Mouse (Mus musculus) kidney, adult 2 months (tissue): Measurements from ENCODE around the gene H2-DMb1. TPM values are rescaled to one million over a fixed set of nuclear protein-coding genes. Genes with fewer than 3 reads are reported as not detected.

Experiments
- DNase-seq: peaks from one replicate; pipeline ENCODE4 v3.0.0; 2021
- H3K27ac ChIP-seq: fragments of 200-500 bp; 2 replicates; pipeline ENCODE4 v1.5.1; 2012; ENCODE audit warnings: low read depth, low read length, control low read depth, inconsistent platforms; ENCODE audit not compliant: insufficient read depth
- H3K27me3 ChIP-seq: fragments of 200-500 bp; replicated peaks from 2 replicates; pipeline ENCODE4 v1.6.1; 2012; ENCODE audit warnings: mild to moderate bottlenecking, moderate library complexity, low read length, inconsistent platforms; ENCODE audit not compliant: control insufficient read depth, insufficient read depth
- H3K36me3 ChIP-seq: fragments of 200-500 bp; 2 replicates; pipeline ENCODE4 v1.6.1; 2012; ENCODE audit warnings: mild to moderate bottlenecking, moderate library complexity, low read length, inconsistent platforms; ENCODE audit not compliant: control insufficient read depth, insufficient read depth
- H3K4me1 ChIP-seq: fragments of 200-500 bp; 2 replicates; pipeline ENCODE4 v1.6.1; 2011; ENCODE audit warnings: low read length; ENCODE audit not compliant: control insufficient read depth, insufficient read depth
- H3K4me3 ChIP-seq: fragments of 200-500 bp; 2 replicates; pipeline ENCODE4 v1.5.1; 2011; ENCODE audit warnings: mild to moderate bottlenecking, low read depth, low read length, control low read depth; ENCODE audit not compliant: insufficient read depth
- CTCF ChIP-seq: fragments of 200-500 bp; conservative IDR thresholded peaks from 2 replicates; pipeline ENCODE4 v1.5.1; 2011; ENCODE audit warnings: low read depth, mild to moderate bottlenecking, control low read depth, low read length, moderate library complexity, mixed read lengths; ENCODE audit not compliant: insufficient read depth, insufficient read length
- POLR2A ChIP-seq: fragments of 200-500 bp; IDR thresholded peaks from one replicate; pipeline ENCODE4 v1.6.1; 2011; ENCODE audit warnings: low read depth, low read length, control low read depth
- WGBS: fragments of 180-500 bp; shearing (Covaris S2); methylation state at CpG from one replicate; pipeline ENCODE4 v1.1.7; 2018; 5-methylcytosine and 5-hydroxymethylcytosine counted together
- polyA plus RNA-seq: library from polyadenylated mRNA; depleted of rRNA; stranded (reverse); fragments of >200 nt; gene quantifications from 2 replicates; pipeline ENCODE4 v1.2.3, GENCODE M21; 2012; rRNA removed

H2-DMb1 gene
- polyA plus RNA-seq, 1 experiment, result 72.3 TPM

DNA sequence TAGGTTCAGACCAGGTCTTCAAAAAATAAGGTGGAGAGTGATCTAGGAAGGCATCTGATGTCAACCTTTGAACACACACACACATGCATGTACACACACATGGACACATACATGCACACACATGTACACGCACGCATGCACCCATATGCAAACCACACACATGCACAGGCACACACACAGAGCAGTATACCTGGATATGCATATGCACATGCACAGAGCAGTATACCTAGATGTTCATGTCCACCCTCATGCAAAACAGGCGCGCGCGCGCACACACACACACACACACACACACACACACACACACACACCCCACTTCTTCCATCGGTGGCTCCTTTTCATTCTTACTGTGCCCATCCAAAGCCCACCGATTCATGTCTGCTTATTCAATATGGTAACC lies 55.0 kb downstream of the H2-DMb1 start:
- Histone ChIP-seq H3K4me1 (peaks cover 6% of the 10 kb centered on the region; the same call in 1 of the 2 replicates), H3K27ac (no peak overlapping the region), H3K36me3 (no peaks in the 10 kb centered on the region), H3K4me3 (no peak overlapping the region), H3K27me3 (no peaks in the 10 kb centered on the region)
- no peak for DNase-seq
- TF ChIP-seq POLR2A (no peak), CTCF (no peak)
- WGBS, result 97% methylated on average over 9 of the region's 9 CpGs

DNA sequence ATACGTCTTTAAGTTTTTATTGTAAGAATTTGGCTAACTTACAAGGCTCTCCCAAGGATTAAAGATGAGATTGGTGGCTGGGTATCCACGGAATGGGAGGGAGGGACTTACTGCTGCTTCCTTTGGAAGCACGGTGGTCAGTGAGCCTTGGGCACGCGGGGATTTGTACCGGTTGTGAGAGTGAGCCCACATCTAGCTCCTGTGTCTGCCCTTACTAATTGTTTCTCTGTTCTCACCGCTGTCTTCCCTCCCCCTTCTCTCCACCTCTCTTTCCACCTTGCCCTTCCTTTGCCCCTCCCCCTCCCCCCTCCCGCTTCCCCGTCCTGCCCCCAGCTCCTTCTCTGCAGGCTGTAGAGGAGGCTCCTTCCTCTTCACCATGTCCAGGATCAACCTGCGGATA lies 55.5 kb downstream of the H2-DMb1 start:
- DNase-seq, result no peak
- 42% methylated on average over 10 of the region's 10 CpGs for WGBS
- no peak overlapping the region for H3K4me3 ChIP-seq

DNA sequence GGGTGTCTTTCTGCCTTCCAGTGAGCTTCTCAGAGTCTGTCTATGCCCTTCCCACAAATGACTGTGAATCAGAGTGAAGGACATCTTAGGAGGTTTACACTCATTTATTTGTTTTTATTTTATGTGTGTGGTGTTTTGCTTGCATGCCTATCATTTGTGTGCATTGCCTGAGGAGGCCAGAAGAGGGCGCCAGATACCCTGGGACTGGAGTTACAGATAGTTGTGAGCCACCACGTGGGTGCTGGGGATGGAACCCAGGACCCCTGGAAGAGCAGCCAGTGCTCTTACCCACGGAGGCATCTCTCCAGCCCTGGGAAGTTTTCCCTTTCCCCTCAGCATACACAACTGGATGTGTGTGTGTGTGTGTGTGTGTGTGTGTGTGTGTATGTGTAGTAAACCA lies 56.8 kb downstream of the H2-DMb1 start:
- Histone ChIP-seq H3K36me3 (no peaks in the 10 kb centered on the region), H3K4me1 (0 out of 2 replicates have a peak, but pooled peaks cover 3% of the 10 kb centered on the region), H3K4me3 (no peak overlapping the region), H3K27me3 (no peaks in the 10 kb centered on the region), H3K27ac (no peak overlapping the region)
- TF ChIP-seq POLR2A (no peak), CTCF (peak; percentile 43)
- DNase-seq, result no peak
- 52% methylated on average over 3 of the region's 3 CpGs for WGBS

More for the DNA sequence above, 55.5 kb downstream of the H2-DMb1 start:
- TF ChIP-seq CTCF, result no peak
- TF ChIP-seq POLR2A, result no peak
- Histone ChIP-seq H3K4me1 (peaks cover 6% of the 10 kb centered on the region; the same call in 1 of the 2 replicates), H3K27me3 (no peaks in the 10 kb centered on the region), H3K27ac (no peak overlapping the region), H3K36me3 (no peaks in the 10 kb centered on the region)

Other genes with a start within 250 kb of the H2-DMb1 start
- gene Platr17, start 247.9 kb upstream of the H2-DMb1 start, polyA plus RNA-seq, result not detected in 2 replicates
- gene Daxx, start 243.7 kb upstream of the H2-DMb1 start, polyA plus RNA-seq, result 33.3 and 35.0 TPM in 2 replicates
- gene Tapbp, start 237.2 kb upstream of the H2-DMb1 start, polyA plus RNA-seq, result 106 and 112 TPM in 2 replicates
- 31.6 and 54.0 TPM in 2 replicates for gene Zbtb22, start 237.2 kb upstream of the H2-DMb1 start, polyA plus RNA-seq
- 61.8 and 78.6 TPM in 2 replicates for gene Rgl2, start 223.5 kb upstream of the H2-DMb1 start, polyA plus RNA-seq
- gene Pfdn6, start 212.7 kb upstream of the H2-DMb1 start, polyA plus RNA-seq, result 27.4 and 41.1 TPM in 2 replicates
- gene Wdr46, start 212.4 kb upstream of the H2-DMb1 start, polyA plus RNA-seq, result 15.3 and 16.0 TPM in 2 replicates
- gene B3galt4, start 201.6 kb upstream of the H2-DMb1 start, polyA plus RNA-seq, result 6.7 and 7.8 TPM in 2 replicates
- gene Vps52, start 197.3 kb upstream of the H2-DMb1 start, polyA plus RNA-seq, result 54.2 and 60.5 TPM in 2 replicates
- 342 and 406 TPM in 2 replicates for gene Rps18, start 197.1 kb upstream of the H2-DMb1 start, polyA plus RNA-seq
- 1,162 and 1,255 TPM in 2 replicates for gene H2-K1, start 152.7 kb upstream of the H2-DMb1 start, polyA plus RNA-seq
- gene Ring1, start 128.4 kb upstream of the H2-DMb1 start, polyA plus RNA-seq, result 30.4 and 36.3 TPM in 2 replicates
- gene H2-Ke6, start 125.0 kb upstream of the H2-DMb1 start, polyA plus RNA-seq, result 165 and 208 TPM in 2 replicates
- gene Slc39a7, start 121.4 kb upstream of the H2-DMb1 start, polyA plus RNA-seq, result 90.4 and 106 TPM in 2 replicates
- 49.3 and 59.2 TPM in 2 replicates for gene Rxrb, start 121.3 kb upstream of the H2-DMb1 start, polyA plus RNA-seq
- 0.35 and 0.39 TPM in 2 replicates for gene Col11a2, start 113.6 kb upstream of the H2-DMb1 start, polyA plus RNA-seq
- 3.1 and 8.5 TPM in 2 replicates for gene H2-Oa, start 60.7 kb upstream of the H2-DMb1 start, polyA plus RNA-seq
- gene H2-DMa, start 33.5 kb upstream of the H2-DMb1 start, polyA plus RNA-seq, result 30.1 and 37.1 TPM in 2 replicates
- 110 and 117 TPM in 2 replicates for gene Brd2, start 30.4 kb upstream of the H2-DMb1 start, polyA plus RNA-seq
- gene H2-DMb2, start 9.8 kb upstream of the H2-DMb1 start, polyA plus RNA-seq, result 3.2 and 15.6 TPM in 2 replicates
- 14.5 and 19.4 TPM in 2 replicates for gene Tap1, start 34.5 kb downstream of the H2-DMb1 start, polyA plus RNA-seq
- gene Psmb9, start 34.7 kb downstream of the H2-DMb1 start, polyA plus RNA-seq, result 21.5 and 32.3 TPM in 2 replicates
- gene Psmb8, start 44.6 kb downstream of the H2-DMb1 start, polyA plus RNA-seq, result 34.2 and 58.1 TPM in 2 replicates
- 25.0 and 29.2 TPM in 2 replicates for gene Tap2, start 50.5 kb downstream of the H2-DMb1 start, polyA plus RNA-seq
- gene H2-Ob, start 85.8 kb downstream of the H2-DMb1 start, polyA plus RNA-seq, result 2.3 and 15.1 TPM in 2 replicates
- 419 and 490 TPM in 2 replicates for gene H2-Ab1, start 104.6 kb downstream of the H2-DMb1 start, polyA plus RNA-seq
- gene H2-Aa, start 134.8 kb downstream of the H2-DMb1 start, polyA plus RNA-seq, result 192 and 298 TPM in 2 replicates
- gene H2-Eb1, start 152.8 kb downstream of the H2-DMb1 start, polyA plus RNA-seq, result 128 and 174 TPM in 2 replicates
- 0.04 and 0.78 TPM in 2 replicates for gene H2-Eb2, start 172.6 kb downstream of the H2-DMb1 start, polyA plus RNA-seq
- 0.03 and 0.11 TPM in 2 replicates for gene Btnl2, start 201.8 kb downstream of the H2-DMb1 start, polyA plus RNA-seq
- not detected in 2 replicates for gene Btnl1, start 224.1 kb downstream of the H2-DMb1 start, polyA plus RNA-seq
- 0.22 and 1.3 TPM in 2 replicates for gene BC051142, start 245.7 kb downstream of the H2-DMb1 start, polyA plus RNA-seq